Mouse (Mus musculus) megakaryocyte, embryonic 14.5 days (primary cell): Measurements from ENCODE around the gene H2afy2.

ENCODE experiments used
- FLI1 ChIP-seq: IDR thresholded peaks from 2 replicates; pipeline ENCODE4 v1.6.1; 2012; ENCODE audit warnings: low read length, inconsistent platforms, mixed read lengths
- GATA1 ChIP-seq: IDR thresholded peaks from 3 replicates; pipeline ENCODE4 v1.6.1; 2012; ENCODE audit warnings: mixed read lengths, low read length, inconsistent platforms, borderline replicate concordance

- no peak for TF ChIP-seq GATA1
- no peak for TF ChIP-seq FLI1
Measured at GRCm38 (mm10) chr10:61830817-61831216, 46.9 kb upstream of the H2afy2 start.
